Mouse (Mus musculus) frontal cortex, adult 2 months (tissue): ENCODE data around the gene Jmjd8. TPM values are rescaled to one million over a fixed set of nuclear protein-coding genes. Genes with fewer than 3 reads are reported as not detected.
A peak's percentile ranks its signal among the peaks of the same experiment; 100 is the strongest.

Experiments
- DNase-seq, 2 experiments: peaks; one replicate each; pipeline ENCODE4 v3.0.0; 2022; ENCODE audit warnings: low spot score in 1 of 2; ENCODE audit errors: extremely low spot score in 1 of 2
- polyA plus RNA-seq: library from polyadenylated mRNA; depleted of rRNA; stranded (reverse); fragments of >200 nt; gene quantifications from 2 replicates; pipeline ENCODE4 v1.2.3, GENCODE M21; 2012; rRNA removed

Gene Jmjd8
- 65.0 and 65.6 TPM in 2 replicates for polyA plus RNA-seq

DNA sequence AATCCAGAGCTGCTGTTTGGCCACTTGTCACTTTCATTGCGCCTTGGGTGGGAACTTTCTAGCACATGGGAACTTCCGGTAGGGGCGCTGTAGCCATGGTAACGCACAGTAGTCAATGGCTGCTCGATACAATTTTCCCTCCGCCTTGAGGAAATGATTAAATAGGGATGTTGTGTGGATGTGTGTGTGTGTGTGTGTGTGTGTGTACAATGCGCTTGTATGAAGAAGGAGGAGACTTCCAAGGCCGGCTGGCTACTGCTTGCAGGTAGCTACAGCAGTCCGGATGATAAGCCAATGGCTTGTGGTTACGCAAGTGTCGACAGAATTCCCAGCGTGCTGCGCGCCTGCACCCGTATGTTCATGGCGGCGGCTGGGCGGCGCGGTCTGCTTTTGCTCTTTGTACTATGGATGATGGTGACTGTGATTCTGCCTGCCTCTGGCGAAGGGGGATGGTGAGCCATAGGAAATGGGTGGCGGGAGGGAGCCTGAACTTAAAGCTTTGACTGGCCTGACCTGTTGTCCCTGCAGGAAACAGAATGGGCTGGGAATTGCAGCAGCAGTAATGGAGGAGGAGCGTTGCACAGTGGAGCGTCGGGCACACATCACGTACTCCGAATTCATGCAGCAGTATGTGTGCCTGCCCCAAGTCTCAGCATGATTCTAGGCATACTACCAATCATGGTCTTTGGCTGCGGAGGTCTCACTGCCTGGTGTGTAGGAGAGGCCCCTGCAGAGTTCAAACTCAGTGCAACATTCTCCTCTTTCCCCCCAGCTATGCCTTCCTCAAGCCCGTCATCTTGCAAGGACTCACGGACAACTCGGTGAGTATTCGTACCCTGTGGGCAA, at the start of gene Jmjd8:
TSS of gene Jmjd8 (plus strand) at position 156 of the 846 bp plus-strand sequence.
- peak in 1 of 2 experiments; percentile 89 for DNase-seq

GRCm38 (mm10) chr17:25781339-25781738, 47.3 kb upstream of the Jmjd8 start:
- DNase-seq, result no peak

DNA sequence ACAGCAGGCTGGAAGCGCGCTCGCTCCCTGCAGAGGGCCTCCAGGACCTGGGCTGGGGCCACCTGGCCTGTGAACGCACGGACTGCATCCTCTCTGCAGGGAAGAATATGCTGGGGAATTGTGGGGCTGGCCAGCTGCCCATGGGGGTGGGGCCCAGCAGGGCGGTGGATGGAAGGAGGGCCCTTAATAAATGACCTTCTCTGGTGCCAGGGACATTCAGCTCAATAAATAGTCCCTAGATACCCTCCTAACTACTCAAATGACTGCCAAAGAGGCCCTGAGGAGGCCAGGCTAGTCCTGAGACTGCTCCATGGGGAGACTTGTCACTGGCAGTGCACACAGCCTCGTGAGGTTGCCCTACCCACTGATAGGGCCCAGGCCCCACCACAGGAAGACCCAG, 45.6 kb upstream of the Jmjd8 start:
- no peak for DNase-seq

DNA sequence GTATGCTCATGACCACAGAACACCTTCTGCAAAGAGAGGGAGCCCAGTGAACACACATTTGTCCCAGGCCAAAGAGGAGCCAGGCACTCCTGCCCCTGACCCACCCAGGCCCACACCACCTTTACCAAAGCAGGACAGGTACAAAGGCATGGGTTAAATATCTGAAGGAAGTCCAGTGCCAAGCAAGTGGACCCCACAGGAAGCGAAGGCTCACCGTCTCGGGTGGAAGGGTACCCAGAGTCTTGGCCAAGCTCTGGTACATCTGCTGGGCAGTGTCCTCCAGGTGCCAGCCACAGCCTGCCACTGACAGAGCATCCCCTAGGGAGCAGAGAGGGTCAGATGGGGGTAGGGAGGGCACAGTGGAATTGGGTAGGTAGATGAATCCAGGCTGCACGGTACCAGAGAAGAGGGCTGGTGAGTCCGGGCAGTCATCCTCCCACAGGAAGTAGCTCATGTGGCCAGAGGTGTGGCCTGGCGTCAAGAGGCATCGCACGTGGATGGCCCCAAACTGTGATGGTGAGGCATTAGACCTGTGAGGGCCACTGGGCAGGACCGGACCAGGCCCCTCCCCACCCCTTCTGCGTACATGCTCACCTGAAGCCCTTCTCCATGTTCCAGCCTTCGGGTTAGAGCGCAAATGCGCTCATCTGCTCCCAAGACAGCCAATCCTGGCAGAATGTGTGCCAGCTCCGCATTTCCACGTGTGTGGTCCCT, 44.6 kb upstream of the Jmjd8 start:
- DNase-seq, result no peak

GRCm38 (mm10) chr17:25785281-25785745, 43.4 kb upstream of the Jmjd8 start, which contains the start of gene Haghl:
Gene Haghl (minus strand): TSS chr17:25785673.
- DNase-seq, result peak; percentile 93 to 98

- no peak for DNase-seq
Measured at GRCm38 (mm10) chr17:25786280-25786679, 42.4 kb upstream of the Jmjd8 start, which contains the start of gene Ccdc78. Gene Ccdc78 (plus strand): TSS chr17:25786580.

- DNase-seq, result no peak
Measured at GRCm38 (mm10) chr17:25786781-25787504, 41.7 kb upstream of the Jmjd8 start.

DNA sequence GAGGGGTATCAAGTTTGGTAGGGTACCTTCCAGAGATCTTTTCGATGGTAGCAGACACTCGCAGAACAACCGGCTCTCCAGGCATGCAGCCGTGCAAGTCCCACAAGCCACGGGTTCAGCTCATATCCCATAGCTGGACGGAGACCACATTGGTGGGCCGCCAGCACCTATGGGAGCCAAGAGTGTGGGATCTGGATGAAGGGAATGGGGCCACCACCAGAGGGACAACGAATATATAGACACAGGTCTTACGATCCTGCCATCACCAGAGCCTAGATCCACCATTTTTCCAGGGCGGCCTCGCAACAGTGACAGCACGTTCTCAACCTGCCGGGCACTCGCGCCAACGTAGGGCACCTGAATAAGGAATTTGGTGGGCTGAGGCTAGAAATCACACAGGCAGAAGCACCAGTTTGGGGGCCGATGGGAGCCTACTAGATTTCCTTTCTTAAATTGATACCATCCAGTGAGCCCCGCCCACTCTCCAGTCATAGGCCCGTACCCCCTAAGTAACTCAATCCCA, 37.3 kb upstream of the Jmjd8 start:
- DNase-seq, result no peak

DNA sequence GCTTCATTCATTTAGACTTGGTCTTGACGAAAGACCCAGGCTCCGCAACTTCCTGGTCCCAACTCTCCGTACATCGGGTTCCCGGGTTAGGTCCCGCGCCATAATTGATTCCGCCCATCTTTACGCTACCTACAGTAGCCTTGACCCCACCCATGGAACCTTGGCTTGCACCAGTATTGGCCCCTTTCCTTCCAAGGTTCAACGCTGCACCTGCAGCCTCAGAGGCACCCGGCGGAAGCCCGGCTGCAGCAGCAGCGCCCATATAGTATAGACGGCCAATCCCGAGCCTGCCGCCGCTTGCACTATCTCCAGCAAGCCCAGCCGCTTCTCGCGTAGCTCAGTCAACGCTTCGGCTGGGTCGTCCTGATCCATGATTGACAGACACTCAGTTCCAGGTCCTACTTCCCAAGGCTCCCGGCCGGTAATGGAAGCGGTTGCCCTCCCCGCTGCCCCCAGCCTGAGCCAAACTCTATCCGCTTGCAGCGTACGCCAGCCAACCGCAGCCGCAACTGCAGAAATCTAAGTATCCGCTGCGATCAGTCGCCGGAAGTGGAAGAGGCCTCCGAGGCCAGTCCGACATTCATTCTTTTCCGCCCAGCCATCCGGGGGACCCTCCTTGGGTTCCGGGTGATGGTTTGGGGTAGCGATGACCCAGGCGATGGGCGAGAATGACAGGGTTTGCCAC, 36.7 kb upstream of the Jmjd8 start:
- DNase-seq, result peak; percentile 64 to 91

DNA sequence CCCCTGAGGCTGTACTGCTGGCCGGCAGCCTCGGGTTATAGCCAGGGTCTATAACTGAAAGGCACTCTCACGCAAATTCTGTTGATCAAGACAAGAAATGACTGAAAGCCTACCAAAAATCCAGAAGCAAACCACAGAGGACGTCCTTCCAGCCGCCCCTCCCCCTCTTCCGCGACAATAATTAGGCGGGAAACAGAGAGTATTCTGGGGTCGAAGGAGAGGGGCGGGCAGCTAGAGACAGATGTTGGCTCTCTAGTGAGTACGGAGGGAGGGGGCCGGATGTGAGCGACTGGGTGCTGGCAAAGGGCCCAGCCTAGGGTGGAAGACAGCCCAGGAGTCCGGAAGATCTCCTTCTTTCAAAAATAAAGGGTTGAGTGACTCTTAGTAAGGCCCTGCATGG, 36.1 kb upstream of the Jmjd8 start, which contains the start of gene Fam173a:
TSS of gene Fam173a (minus strand) at position 287 of the 400 bp plus-strand sequence.
- DNase-seq, result peak in 1 of 2 experiments; percentile 71

DNA sequence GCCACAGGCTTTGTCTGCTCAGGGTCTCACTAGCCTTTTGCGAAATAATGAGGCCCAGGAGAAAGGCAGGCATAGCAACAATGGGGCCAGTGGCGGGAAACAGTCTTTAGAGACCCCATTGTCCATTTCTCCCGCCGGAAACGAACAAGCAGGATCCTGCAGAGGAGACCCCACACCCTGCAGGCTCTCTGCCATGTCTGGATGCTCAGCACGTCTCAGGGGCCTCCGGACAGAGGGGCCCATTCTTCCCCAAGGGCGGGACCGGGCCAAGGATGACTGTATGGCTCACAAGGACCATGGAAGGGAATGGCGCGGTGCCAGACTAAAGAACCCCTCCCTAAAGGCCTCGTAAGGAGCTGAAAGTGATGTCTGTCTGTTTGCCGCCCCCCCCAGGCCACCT, 34.5 kb upstream of the Jmjd8 start:
- no peak for DNase-seq

GRCm38 (mm10) chr17:25794998-25795397, 33.7 kb upstream of the Jmjd8 start:
- DNase-seq, result no peak

DNA sequence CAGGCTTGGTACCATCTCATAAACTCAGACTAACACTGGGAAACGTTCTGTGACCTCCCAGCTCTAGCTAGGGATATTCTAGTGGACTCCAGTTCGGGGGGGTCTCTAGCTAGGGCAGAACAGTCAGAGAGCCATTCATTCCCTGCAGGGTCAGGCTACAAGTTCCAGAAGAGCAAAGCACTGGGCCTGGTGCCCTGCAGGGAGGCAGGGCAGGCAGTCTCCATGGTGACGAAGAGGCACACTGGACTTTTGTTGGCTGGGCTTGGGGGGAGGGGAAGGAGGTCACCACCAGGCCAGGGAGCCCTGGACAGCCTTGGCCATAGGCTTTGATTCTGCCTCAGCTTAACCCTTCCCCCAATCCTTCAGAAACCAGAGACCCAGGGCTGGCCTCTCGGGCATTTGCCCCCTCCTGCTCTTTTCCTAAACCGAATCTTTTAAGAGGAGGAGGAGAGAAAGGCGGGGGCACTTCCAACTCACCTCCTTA, 33.0 kb upstream of the Jmjd8 start, which contains the start of gene AC134908.4:
TSS of gene AC134908.4 (minus strand) at position 51 of the 484 bp plus-strand sequence.
- peak; percentile 59 to 66 for DNase-seq

GRCm38 (mm10) chr17:25796211-25796771, 32.4 kb upstream of the Jmjd8 start:
- DNase-seq, result no peak

DNA sequence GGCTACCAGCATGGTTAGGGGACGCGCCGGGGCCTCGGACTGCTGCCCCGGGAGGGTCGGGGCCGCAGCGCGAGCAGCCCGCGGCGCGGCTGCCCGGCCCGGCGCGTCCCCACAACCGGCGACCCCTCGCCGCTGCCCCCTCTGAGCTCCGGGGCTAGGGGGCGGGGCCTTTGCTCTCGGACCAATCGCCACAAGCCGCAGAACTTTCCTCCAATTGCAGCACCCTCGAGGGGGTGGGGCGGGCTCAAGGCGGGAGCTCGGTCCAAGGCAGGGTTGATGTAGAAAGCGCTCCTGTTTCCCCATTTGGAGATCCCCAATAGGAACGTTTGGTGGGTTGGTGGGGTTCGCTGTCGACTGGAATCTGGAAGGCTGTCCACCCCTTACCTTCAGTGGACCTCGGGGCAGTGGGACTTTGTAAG, 31.7 kb upstream of the Jmjd8 start, which contains the start of gene Metrn:
TSS of gene Metrn (minus strand) at position 186 of the 419 bp plus-strand sequence.
- DNase-seq, result peak in 1 of 2 experiments; percentile 75

GRCm38 (mm10) chr17:25801029-25801428, 27.6 kb upstream of the Jmjd8 start:
- peak in 1 of 2 experiments; percentile 89 for DNase-seq

- DNase-seq, result peak; percentile 87 to 88
Measured at GRCm38 (mm10) chr17:25802825-25803517, 25.7 kb upstream of the Jmjd8 start.

GRCm38 (mm10) chr17:25806507-25806906, 22.2 kb upstream of the Jmjd8 start:
- no peak for DNase-seq
